10 mouse cellular contexts compared by ENCODE assay signal in genomic region chr12:118112599-118112998, GRCm38 (mm10).
DNase-seq lines count a peak whose midpoint lies in the region; ATAC-seq and TF ChIP-seq lines count a peak whose summit lies in the region.
"Had no signal": no experiment of that assay in that cellular context is flagged by ENCODE, and none has a peak within 500 bp of the region (broad histone marks: within the 10 kb centered on the region; RNA-seq: fewer than 3 reads in every experiment).

No protein-coding gene starts in this region.

- no peak overlapping the region for H3K9ac ChIP-seq in lung, postnatal 0 days (replicated peaks; ENCODE audit: low read depth)
- H3K9ac ChIP-seq: embryonic facial prominence, embryonic 13.5 days had no signal

- DNase-seq in layer of hippocampus, adult 11-12 months (ENCODE audit: low spot score) = peak; percentile 48
- no peak for DNase-seq in layer of hippocampus, postnatal 10 days (ENCODE audit: low spot score in 2 of 2)
- DNase-seq in cerebellum, adult 18-20 months = peak; percentile 87
- DNase-seq in heart, adult 9 months (ENCODE audit: low spot score in 2 of 2) = peak; percentile 27 to 48
- DNase-seq in lung, postnatal 0 days (ENCODE audit: low spot score) = peak; percentile 26
- DNase-seq in embryonic facial prominence, embryonic 10.5 days (ENCODE audit: low spot score) = no peak
- DNase-seq in thymus, postnatal 4 days = no peak
- DNase-seq: adrenal gland, postnatal 25 days; gastrocnemius, postnatal 25 days had no signal

- WGBS in lung, postnatal 0 days = 37% methylated on average over 8 of the region's 8 CpGs
- 79% methylated on average over 8 of the region's 8 CpGs for WGBS in embryonic facial prominence, embryonic 10.5 days

- H3K4me3 ChIP-seq in lung, postnatal 0 days (ENCODE audit: low read depth, low read length) = no peak overlapping the region
- H3K4me3 ChIP-seq in embryonic facial prominence, embryonic 10.5 days = no peak overlapping the region
- H3K4me3 ChIP-seq: embryonic facial prominence, embryonic 13.5 days had no signal

- H3K4me1 ChIP-seq in lung, postnatal 0 days (ENCODE audit: insufficient read depth, low read depth, low read length) = no peaks in the 10 kb centered on the region
- no peaks in the 10 kb centered on the region for H3K4me1 ChIP-seq in embryonic facial prominence, embryonic 10.5 days
- H3K4me1 ChIP-seq: embryonic facial prominence, embryonic 13.5 days had no signal

- no peaks in the 10 kb centered on the region for H3K27me3 ChIP-seq in lung, postnatal 0 days (replicated peaks; ENCODE audit: insufficient read depth, low read length)
- no peaks in the 10 kb centered on the region for H3K27me3 ChIP-seq in embryonic facial prominence, embryonic 10.5 days (replicated peaks; ENCODE audit: low read depth, poor library complexity, severe bottlenecking)
- H3K27me3 ChIP-seq: embryonic facial prominence, embryonic 13.5 days had no signal

- no peak overlapping the region for H3K4me2 ChIP-seq in lung, postnatal 0 days (replicated peaks; ENCODE audit: low read depth, low read length)
- H3K4me2 ChIP-seq: embryonic facial prominence, embryonic 13.5 days had no signal

- peak overlapping the region; percentile 9; the same call in 1 of the 2 replicates for H3K27ac ChIP-seq in lung, postnatal 0 days (ENCODE audit: low read length)
- no peak overlapping the region for H3K27ac ChIP-seq in embryonic facial prominence, embryonic 10.5 days (replicated peaks)
- H3K27ac ChIP-seq: embryonic facial prominence, embryonic 13.5 days had no signal

- TF ChIP-seq EP300 in lung, postnatal 0 days (IDR thresholded peaks at IDR 0.05) = no peak

- no peaks in the 10 kb centered on the region for H3K36me3 ChIP-seq in lung, postnatal 0 days (ENCODE audit: insufficient read depth, low read length)
- no peaks in the 10 kb centered on the region for H3K36me3 ChIP-seq in embryonic facial prominence, embryonic 10.5 days (replicated peaks)
- H3K36me3 ChIP-seq: embryonic facial prominence, embryonic 13.5 days had no signal

- peak; percentile 29 for TF ChIP-seq CTCF in lung, postnatal 0 days (IDR thresholded peaks at IDR 0.05)

- H3K9me3 ChIP-seq in lung, postnatal 0 days (ENCODE audit: low read length) = no peaks in the 10 kb centered on the region
- no peaks in the 10 kb centered on the region for H3K9me3 ChIP-seq in embryonic facial prominence, embryonic 10.5 days
- H3K9me3 ChIP-seq: embryonic facial prominence, embryonic 13.5 days had no signal

- no peak for ATAC-seq in lung, postnatal 0 days

Comparison
In these comparisons a context has a peak if more than half of its experiments do, and no peak if none do; other contexts are left out.
1. DNase-seq: peak in layer of hippocampus, adult 11-12 months (single experiment), cerebellum, adult 18-20 months (2 of 2), heart, adult 9 months (2 of 2) and lung, postnatal 0 days (single experiment); none in layer of hippocampus, postnatal 10 days (0 of 2), embryonic facial prominence, embryonic 10.5 days (single experiment) and thymus, postnatal 4 days (single experiment).